Mouse (Mus musculus): ENCODE results near the gene Sdccag8.

DNA sequence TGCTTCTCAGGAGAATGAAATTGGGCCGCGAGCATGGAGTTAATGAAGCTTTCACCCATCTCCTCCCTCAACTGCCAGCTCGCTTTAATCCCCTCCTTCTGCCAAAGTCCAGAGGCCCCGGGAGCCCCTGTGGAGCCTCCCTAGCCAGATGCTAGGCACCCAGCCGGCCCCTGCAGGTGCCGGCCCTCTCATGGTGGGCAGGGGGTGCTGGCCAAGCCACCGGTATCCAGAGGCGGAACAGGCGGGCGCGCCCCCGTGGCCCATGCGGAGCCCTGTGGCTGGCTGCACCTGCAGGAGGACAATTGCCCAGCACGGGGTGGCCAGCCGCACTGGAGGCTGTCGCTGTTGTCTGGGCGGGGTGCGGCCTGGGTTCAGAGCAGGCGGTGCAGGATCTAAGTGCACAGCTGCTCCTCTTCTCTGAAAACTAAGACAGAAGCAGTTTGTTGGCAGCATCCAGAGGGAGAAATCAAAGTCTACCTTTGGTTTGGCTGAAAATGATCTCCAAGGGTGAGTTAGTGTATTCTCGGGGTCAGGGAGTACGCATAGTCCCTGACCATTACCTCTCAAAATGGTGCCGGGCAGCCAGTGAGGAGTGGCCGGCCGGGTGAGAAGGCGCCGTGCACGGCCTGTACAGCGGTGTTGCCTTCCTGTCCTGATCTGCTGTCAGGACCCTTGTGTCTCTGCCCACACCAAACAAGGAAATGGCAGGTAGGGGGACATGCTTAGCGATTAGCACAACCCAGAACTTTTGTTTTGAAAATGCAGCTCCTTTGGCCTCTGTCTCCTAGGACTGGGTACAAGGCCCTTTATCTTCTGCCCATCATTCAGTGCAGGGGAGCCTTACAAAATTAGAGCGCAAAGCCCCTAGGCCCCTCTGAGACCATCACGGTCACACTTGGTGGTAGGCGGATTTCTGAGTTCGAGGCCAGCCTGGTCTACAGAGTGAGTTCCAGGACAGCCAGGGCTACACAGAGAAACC is 183.5 kb downstream of the Sdccag8 start:
- no peak for TF ChIP-seq POLR2A (IDR thresholded peaks at IDR 0.05; ENCODE audit: low read depth, low read length)
- TF ChIP-seq CTCF (conservative IDR thresholded peaks at IDR 0.05; ENCODE audit: insufficient read depth, insufficient read length, low read depth, low read length): no peak
